Mouse (Mus musculus) forebrain, embryonic 16.5 days (tissue): ENCODE results near the gene Dppa4. TPM values are rescaled to one million over a fixed set of nuclear protein-coding genes. Genes with fewer than 3 reads are reported as not detected.

Source experiments
- ATAC-seq: fragments of 200-750 bp; cut with Nextera tagmentation; 2 replicates; pipeline ENCODE4 v1.8.0; 2017; ENCODE audit warnings: mild to moderate bottlenecking, moderate library complexity
- H3K27ac ChIP-seq: fragments of 300-500 bp; sonication (generic); 2 replicates; pipeline ENCODE4 v1.5.1; 2014; ENCODE audit warnings: low read length, control low read depth
- H3K27me3 ChIP-seq: fragments of 300-500 bp; sonication (generic); replicated peaks from 2 replicates; pipeline ENCODE4 v1.6.1; 2014; ENCODE audit warnings: low read length; ENCODE audit not compliant: control insufficient read depth, insufficient read depth
- H3K36me3 ChIP-seq: fragments of 300-500 bp; sonication (generic); 2 replicates; pipeline ENCODE4 v1.6.1; 2014; ENCODE audit not compliant: control insufficient read depth, insufficient read depth
- H3K4me1 ChIP-seq: fragments of 300-500 bp; sonication (generic); replicated peaks from 2 replicates; pipeline ENCODE4 v1.6.1; 2014; ENCODE audit warnings: low read length; ENCODE audit not compliant: control insufficient read depth, insufficient read depth
- H3K4me2 ChIP-seq: fragments of 300-500 bp; sonication (generic); 2 replicates; pipeline ENCODE4 v1.6.1; 2014; ENCODE audit warnings: mild to moderate bottlenecking, low read length, control low read depth
- H3K4me3 ChIP-seq: fragments of 300-500 bp; sonication (generic); replicated peaks from 2 replicates; pipeline ENCODE4 v1.5.1; 2014; ENCODE audit warnings: mild to moderate bottlenecking, low read length, control low read depth
- H3K9ac ChIP-seq: fragments of 300-500 bp; sonication (generic); replicated peaks from 2 replicates; pipeline ENCODE4 v1.6.1; 2014; ENCODE audit warnings: low read depth, low read length, control low read depth
- H3K9me3 ChIP-seq: fragments of 300-500 bp; sonication (generic); 2 replicates; pipeline ENCODE4 v1.6.1; 2016; ENCODE audit warnings: low read length; ENCODE audit not compliant: control insufficient read depth
- WGBS: fragments of 180-500 bp; shearing (Covaris S2); extraction: QIAGEN DNeasy Blood & Tissue Kit; methylation state at CpG from one replicate; pipeline ENCODE4 v1.1.7; 2014; 5-methylcytosine and 5-hydroxymethylcytosine counted together
- polyA plus RNA-seq: library from polyadenylated mRNA; unstranded; fragments of >200 nt; fragmentation: Nextera tagmentation; extraction: Ambion mirVana; gene quantifications from 2 replicates; pipeline ENCODE4 v1.2.1, GENCODE M21; 2015

The Dppa4 gene
- polyA plus RNA-seq, 1 experiment from 2014 or later = not detected

- no peak overlapping the region for H3K27ac ChIP-seq
- no peaks in the 10 kb centered on the region for H3K27me3 ChIP-seq
- no peaks in the 10 kb centered on the region for H3K9me3 ChIP-seq
- no peaks in the 10 kb centered on the region for H3K36me3 ChIP-seq
- no peak overlapping the region for H3K4me2 ChIP-seq
- no peak overlapping the region for H3K9ac ChIP-seq
- no peaks in the 10 kb centered on the region for H3K4me1 ChIP-seq
- ATAC-seq = no peak
- WGBS = 86% methylated on average over 3 of the region's 3 CpGs
- no peak overlapping the region for H3K4me3 ChIP-seq
Observed at GRCm38 (mm10) chr16:48315294-48315693, 31.8 kb downstream of the Dppa4 start.

- WGBS = 92% methylated on average over 6 of the region's 6 CpGs
- Histone ChIP-seq H3K9ac (no peak overlapping the region), H3K27ac (no peak overlapping the region), H3K9me3 (no peaks in the 10 kb centered on the region), H3K4me2 (no peak overlapping the region), H3K4me1 (no peaks in the 10 kb centered on the region), H3K4me3 (no peak overlapping the region), H3K36me3 (no peaks in the 10 kb centered on the region), H3K27me3 (no peaks in the 10 kb centered on the region)
- no peak for ATAC-seq
Observed at GRCm38 (mm10) chr16:48320781-48321180, 37.2 kb downstream of the Dppa4 start.

- ATAC-seq = peak; percentile 59
- no peaks in the 10 kb centered on the region for H3K4me1 ChIP-seq
- H3K27ac ChIP-seq = no peak overlapping the region
- H3K36me3 ChIP-seq = no peaks in the 10 kb centered on the region
- WGBS = 63% methylated on average over 6 of the region's 6 CpGs
- no peaks in the 10 kb centered on the region for H3K9me3 ChIP-seq
- H3K4me2 ChIP-seq = no peak overlapping the region
- no peak overlapping the region for H3K4me3 ChIP-seq
- H3K9ac ChIP-seq = no peak overlapping the region
- no peaks in the 10 kb centered on the region for H3K27me3 ChIP-seq
Observed at GRCm38 (mm10) chr16:48323133-48323532, 39.6 kb downstream of the Dppa4 start.

GRCm38 (mm10) chr16:48323602-48324345, 40.2 kb downstream of the Dppa4 start:
- H3K4me3 ChIP-seq = no peak overlapping the region
- H3K9ac ChIP-seq = no peak overlapping the region
- peak; percentile 61; the same call in 1 of the 2 replicates for ATAC-seq
- no peak overlapping the region for H3K27ac ChIP-seq
- no peaks in the 10 kb centered on the region for H3K9me3 ChIP-seq
- H3K4me2 ChIP-seq = no peak overlapping the region
- H3K27me3 ChIP-seq = no peaks in the 10 kb centered on the region
- WGBS = 85% methylated on average over 8 of the region's 8 CpGs
- no peaks in the 10 kb centered on the region for H3K36me3 ChIP-seq
- H3K4me1 ChIP-seq = no peaks in the 10 kb centered on the region

- Histone ChIP-seq H3K9me3 (no peaks in the 10 kb centered on the region), H3K4me2 (no peak overlapping the region), H3K27me3 (no peaks in the 10 kb centered on the region), H3K4me1 (no peaks in the 10 kb centered on the region), H3K36me3 (no peaks in the 10 kb centered on the region), H3K9ac (no peak overlapping the region), H3K27ac (no peak overlapping the region), H3K4me3 (no peak overlapping the region)
- WGBS = 82% methylated on average over 5 of the region's 5 CpGs
- ATAC-seq = no peak
Observed at GRCm38 (mm10) chr16:48326903-48327302, 43.4 kb downstream of the Dppa4 start.

GRCm38 (mm10) chr16:48328420-48328819, 44.9 kb downstream of the Dppa4 start:
- Histone ChIP-seq H3K4me3 (no peak overlapping the region), H3K9me3 (no peaks in the 10 kb centered on the region), H3K36me3 (no peaks in the 10 kb centered on the region), H3K27ac (no peak overlapping the region), H3K27me3 (no peaks in the 10 kb centered on the region), H3K9ac (no peak overlapping the region), H3K4me2 (no peak overlapping the region), H3K4me1 (no peaks in the 10 kb centered on the region)
- WGBS = 93% methylated on average over 2 of the region's 2 CpGs
- no peak for ATAC-seq

GRCm38 (mm10) chr16:48331822-48332221, 48.3 kb downstream of the Dppa4 start:
- ATAC-seq = no peak
- H3K27ac ChIP-seq = no peak overlapping the region
- H3K4me3 ChIP-seq = no peak overlapping the region
- H3K4me2 ChIP-seq = no peak overlapping the region
- no peaks in the 10 kb centered on the region for H3K9me3 ChIP-seq
- H3K9ac ChIP-seq = no peak overlapping the region
- no peaks in the 10 kb centered on the region for H3K4me1 ChIP-seq
- H3K27me3 ChIP-seq = no peaks in the 10 kb centered on the region
- 85% methylated on average over 3 of the region's 3 CpGs for WGBS
- H3K36me3 ChIP-seq = no peaks in the 10 kb centered on the region

- Histone ChIP-seq H3K9ac (no peak overlapping the region), H3K9me3 (no peaks in the 10 kb centered on the region), H3K4me1 (no peaks in the 10 kb centered on the region), H3K4me3 (no peak overlapping the region), H3K27me3 (no peaks in the 10 kb centered on the region), H3K36me3 (no peaks in the 10 kb centered on the region), H3K4me2 (no peak overlapping the region), H3K27ac (no peak overlapping the region)
- no peak for ATAC-seq
- WGBS = 88% methylated on average over 4 of the region's 4 CpGs
Observed at GRCm38 (mm10) chr16:48335326-48335725, 51.8 kb downstream of the Dppa4 start.
